Mouse (Mus musculus): Measurements from ENCODE around the gene Kbtbd4.

GRCm38 (mm10) chr2:90950582-90951194, 46.1 kb downstream of the Kbtbd4 start:
- TF ChIP-seq ZNF384 (IDR thresholded peaks at IDR 0.05; ENCODE audit: low read depth, low read length) (no peak), HCFC1 (IDR thresholded peaks at IDR 0.05; ENCODE audit: low read depth, low read length) (no peak), CTCF (conservative IDR thresholded peaks at IDR 0.05 in 1 of 2, IDR thresholded peaks at IDR 0.05 in 1 of 2; ENCODE audit: low read depth in 2 of 2, low read length in 2 of 2) (no peak), MAX (IDR thresholded peaks at IDR 0.05; ENCODE audit: low read length) (no peak), TCF12 (IDR thresholded peaks at IDR 0.05; ENCODE audit: low read depth, low read length) (no peak), POLR2A (IDR thresholded peaks at IDR 0.05; ENCODE audit: low read depth, low read length) (no peak), EP300 (IDR thresholded peaks at IDR 0.05; ENCODE audit: low read length) (no peak)

Data from CH12.LX (cell line).